Mouse (Mus musculus) MEL (cell line): ENCODE data around the gene Fcf1. TPM values are rescaled to one million over a fixed set of nuclear protein-coding genes. Genes with fewer than 3 reads are reported as not detected.

ENCODE experiments used
- DNase-seq: peaks from one replicate; pipeline ENCODE4 v3.0.0; 2011; ENCODE audit warnings: low read depth, low spot score
- H3K27ac ChIP-seq: 2 replicates; pipeline ENCODE4 v1.5.1; 2012; ENCODE audit warnings: low read depth, mild to moderate bottlenecking, control low read depth, low read length, moderate library complexity; ENCODE audit not compliant: control insufficient read depth
- H3K27me3 ChIP-seq, 2 experiments: fragments of 150-350 bp in 1 of 2; sonication (generic) in 1 of 2; 2 replicates each; pipeline ENCODE4 v1.6.1; 2012; ENCODE audit warnings: low read length in 2 of 2, mild to moderate bottlenecking in 2 of 2, improper control_type of control experiment in 1 of 2, moderate library complexity in 1 of 2; ENCODE audit not compliant: insufficient read depth in 2 of 2, control insufficient read depth in 1 of 2
- H3K36me3 ChIP-seq, 2 experiments: 2 replicates each; pipeline ENCODE4 v1.6.1; 2012 to 2014; ENCODE audit warnings: low read length in 2 of 2, improper control_type of control experiment in 1 of 2, inconsistent platforms in 1 of 2, mild to moderate bottlenecking in 1 of 2; ENCODE audit not compliant: insufficient read depth in 2 of 2, control insufficient read depth in 1 of 2
- H3K4me1 ChIP-seq, 2 experiments: fragments of 150-350 bp in 1 of 2; sonication (generic) in 1 of 2; 2 replicates each; pipeline ENCODE4 v1.6.1; 2012; ENCODE audit warnings: low read length in 2 of 2, improper control_type of control experiment in 1 of 2, mild to moderate bottlenecking in 1 of 2; ENCODE audit not compliant: insufficient read depth in 2 of 2, control insufficient read depth in 1 of 2
- H3K4me3 ChIP-seq, 2 experiments: fragments of 150-350 bp in 1 of 2; sonication (generic) in 1 of 2; 2 replicates each; pipeline ENCODE4 v1.5.1; 2012; ENCODE audit warnings: low read depth in 2 of 2, low read length in 2 of 2, mild to moderate bottlenecking in 2 of 2, moderate library complexity in 2 of 2, control low read depth in 1 of 2, improper control_type of control experiment in 1 of 2; ENCODE audit not compliant: control insufficient read depth in 1 of 2, insufficient read depth in 1 of 2
- H3K79me2 ChIP-seq: 2 replicates; pipeline ENCODE4 v1.6.1; 2012; ENCODE audit warnings: mild to moderate bottlenecking, low read length, moderate library complexity; ENCODE audit not compliant: control insufficient read depth, poor library complexity, insufficient read depth
- H3K9ac ChIP-seq: 2 replicates; pipeline ENCODE4 v1.6.1; 2012; ENCODE audit warnings: low read depth, mild to moderate bottlenecking, control low read depth, low read length, moderate library complexity; ENCODE audit not compliant: control insufficient read depth, poor library complexity, severe bottlenecking
- H3K9me3 ChIP-seq: fragments of 150-350 bp; sonication (generic); replicated peaks from 2 replicates; pipeline ENCODE4 v1.6.1; 2012; ENCODE audit warnings: mild to moderate bottlenecking, low read length, improper control_type of control experiment, moderate library complexity; ENCODE audit not compliant: insufficient read depth
- BHLHE40 ChIP-seq: IDR thresholded peaks from 2 replicates; pipeline ENCODE4 v1.6.1; 2012; ENCODE audit warnings: low read depth, mild to moderate bottlenecking, inconsistent platforms, low read length, improper control_type of control experiment, borderline replicate concordance
- CHD2 ChIP-seq: IDR thresholded peaks from 2 replicates; pipeline ENCODE4 v1.6.1; 2011; ENCODE audit warnings: low read length, improper control_type of control experiment
- CTCF ChIP-seq, 3 experiments: IDR thresholded peaks in 2 of 3; conservative IDR thresholded peaks in 1 of 3; 2 replicates each; pipeline ENCODE4 v1.5.1; 2011 to 2012; ENCODE audit warnings: low read length in 3 of 3, low read depth in 2 of 3, mild to moderate bottlenecking in 2 of 3, improper control_type of control experiment in 1 of 3, inconsistent platforms in 1 of 3, mixed read lengths in 1 of 3, moderate library complexity in 1 of 3; ENCODE audit not compliant: control insufficient read depth in 1 of 3, insufficient read depth in 1 of 3, poor library complexity in 1 of 3, severe bottlenecking in 1 of 3
- E2F4 ChIP-seq: IDR thresholded peaks from 2 replicates; pipeline ENCODE4 v1.6.1; 2011; ENCODE audit warnings: low read depth, low read length, improper control_type of control experiment, borderline replicate concordance
- EP300 ChIP-seq, 2 experiments: IDR thresholded peaks; 2 replicates each; pipeline ENCODE4 v1.6.1; 2011; ENCODE audit warnings: improper control_type of control experiment in 2 of 2, low read length in 2 of 2, low read depth in 1 of 2, mild to moderate bottlenecking in 1 of 2
- ETS1 ChIP-seq: IDR thresholded peaks from 2 replicates; pipeline ENCODE4 v1.6.1; 2012; ENCODE audit warnings: low read depth, mild to moderate bottlenecking, inconsistent platforms, low read length, improper control_type of control experiment, moderate library complexity
- GATA1 ChIP-seq: IDR thresholded peaks from 2 replicates; pipeline ENCODE4 v1.6.1; 2011; ENCODE audit warnings: low read depth, low read length, improper control_type of control experiment
- JUND ChIP-seq: IDR thresholded peaks from 2 replicates; pipeline ENCODE4 v1.6.1; 2011; ENCODE audit warnings: low read depth, mild to moderate bottlenecking, improper control_type of control experiment, low read length
- MAZ ChIP-seq: IDR thresholded peaks from 2 replicates; pipeline ENCODE4 v1.6.1; 2012; ENCODE audit warnings: low read depth, mild to moderate bottlenecking, inconsistent platforms, low read length, improper control_type of control experiment
- MYB ChIP-seq: IDR thresholded peaks from 2 replicates; pipeline ENCODE4 v1.6.1; 2011; ENCODE audit warnings: mild to moderate bottlenecking, low read depth, low read length, improper control_type of control experiment
- MYC ChIP-seq: IDR thresholded peaks from 2 replicates; pipeline ENCODE4 v1.6.1; 2011; ENCODE audit warnings: low read depth, mild to moderate bottlenecking, low read length, improper control_type of control experiment, moderate library complexity
- NELFE ChIP-seq: IDR thresholded peaks from 2 replicates; pipeline ENCODE4 v1.6.1; 2011; ENCODE audit warnings: low read depth, low read length, improper control_type of control experiment
- NRF1 ChIP-seq: IDR thresholded peaks from 2 replicates; pipeline ENCODE4 v1.6.1; 2014; ENCODE audit warnings: low read depth, mild to moderate bottlenecking, inconsistent platforms, low read length, improper control_type of control experiment, moderate library complexity; ENCODE audit not compliant: poor library complexity, insufficient read depth, severe bottlenecking
- RAD21 ChIP-seq: IDR thresholded peaks from 2 replicates; pipeline ENCODE4 v1.6.1; 2011; ENCODE audit warnings: mild to moderate bottlenecking, low read depth, low read length, improper control_type of control experiment
- RCOR1 ChIP-seq: IDR thresholded peaks from 2 replicates; pipeline ENCODE4 v1.6.1; 2012; ENCODE audit warnings: low read depth, mild to moderate bottlenecking, inconsistent platforms, low read length, improper control_type of control experiment
- TCF12 ChIP-seq: IDR thresholded peaks from 2 replicates; pipeline ENCODE4 v1.6.1; 2014; ENCODE audit warnings: low read depth, mild to moderate bottlenecking, inconsistent platforms, low read length, improper control_type of control experiment, moderate library complexity
- ZC3H11A ChIP-seq: IDR thresholded peaks from 2 replicates; pipeline ENCODE4 v1.6.1; 2012; ENCODE audit warnings: low read depth, mild to moderate bottlenecking, inconsistent platforms, low read length, improper control_type of control experiment
- ZKSCAN1 ChIP-seq: IDR thresholded peaks from 2 replicates; pipeline ENCODE4 v1.6.1; 2012; ENCODE audit warnings: low read depth, mild to moderate bottlenecking, inconsistent platforms, low read length, improper control_type of control experiment, moderate library complexity
- polyA plus RNA-seq, 2 experiments: library from polyadenylated mRNA; stranded (reverse) in 1 of 2; unstranded in 1 of 2; fragments of >175 nt in 1 of 2; fragments of >200 nt in 1 of 2; gene quantifications; 2 replicates each; pipeline versions ENCODE4 v1.2.1 to v1.2.4; 2012; ENCODE audit warnings: low replicate concordance in 2 of 2, low read depth in 1 of 2; ENCODE audit not compliant: insufficient read length in 2 of 2, insufficient read depth in 1 of 2, missing spikeins in 1 of 2
- total RNA-seq: library from RNA; depleted of rRNA; stranded (reverse); fragments of 300-350 nt; gene quantifications from 2 replicates; pipeline ENCODE4 v1.2.3, GENCODE M21; 2012

Fcf1 gene
- total and polyA plus RNA-seq, 3 experiments = 172 to 250 TPM; not detected in 1

GRCm38 (mm10) chr12:84948584-84949285 is 22.0 kb upstream of the Fcf1 start:
- H3K9me3 ChIP-seq = no peaks in the 10 kb centered on the region
- DNase-seq = no peak
- H3K4me1 ChIP-seq = peaks cover 13 to 20% of the 10 kb centered on the region in 2 experiments
- TF ChIP-seq TCF12 (no peak), MYC (no peak), ZC3H11A (no peak), MAZ (no peak), CHD2 (no peak), ETS1 (no peak), NRF1 (no peak), EP300 (IDR thresholded peaks at IDR 0.05; ENCODE audit: low read depth in 1 of 2, low read length in 2 of 2) (no peak), RAD21 (no peak), CTCF (IDR thresholded peaks at IDR 0.05 in 2 of 3, conservative IDR thresholded peaks at IDR 0.05 in 1 of 3; ENCODE audit: control insufficient read depth in 1 of 3, insufficient read depth in 1 of 3, low read depth in 2 of 3, low read length in 3 of 3, poor library complexity in 1 of 3, severe bottlenecking in 1 of 3) (no peak), MYB (no peak), RCOR1 (no peak), JUND (no peak), ZKSCAN1 (no peak), GATA1 (no peak)
- no peak overlapping the region for H3K27ac ChIP-seq
- H3K27me3 ChIP-seq = no peaks in the 10 kb centered on the region
- no peak overlapping the region for H3K4me3 ChIP-seq
- H3K79me2 ChIP-seq = 0 out of 2 replicates have a peak, but pooled peaks cover 2% of the 10 kb centered on the region
- no peak overlapping the region for H3K9ac ChIP-seq
- peaks cover 15 to 19% of the 10 kb centered on the region in 2 experiments for H3K36me3 ChIP-seq

- Histone ChIP-seq H3K79me2 (peaks cover 3% of the 10 kb centered on the region; the same call in 1 of the 2 replicates), H3K4me1 (peaks cover under 1 to 2% of the 10 kb centered on the region in 2 experiments), H3K9ac (no peak overlapping the region), H3K36me3 (peaks cover 2 to 20% of the 10 kb centered on the region in 2 experiments), H3K4me3 (no peak overlapping the region), H3K27ac (no peak overlapping the region), H3K27me3 (no peaks in the 10 kb centered on the region), H3K9me3 (no peaks in the 10 kb centered on the region)
- no peak for TF ChIP-seq TCF12
- TF ChIP-seq ZKSCAN1 = no peak
- no peak for TF ChIP-seq CHD2
- TF ChIP-seq E2F4 = no peak
- TF ChIP-seq BHLHE40 = no peak
- no peak for TF ChIP-seq NELFE
- no peak for DNase-seq
These were observed 19.9 kb upstream of the Fcf1 start for GRCm38 (mm10) chr12:84950763-84951162.
